Mouse (Mus musculus) T-cell, adult 2 months (primary cell): Measurements from ENCODE around the gene Rsph9.
A peak's percentile ranks its signal among the peaks of the same experiment; 100 is the strongest.

Experiments
- DNase-seq: peaks from one replicate; pipeline ENCODE4 v3.0.0; 2022; ENCODE audit warnings: low spot score

Gene Rsph9

GRCm38 (mm10) chr17:46102608-46103159 lies 41.3 kb downstream of the Rsph9 start:
- DNase-seq = no peak

- DNase-seq = no peak
These were observed 42.1 kb downstream of the Rsph9 start for GRCm38 (mm10) chr17:46101906-46102305.

DNA sequence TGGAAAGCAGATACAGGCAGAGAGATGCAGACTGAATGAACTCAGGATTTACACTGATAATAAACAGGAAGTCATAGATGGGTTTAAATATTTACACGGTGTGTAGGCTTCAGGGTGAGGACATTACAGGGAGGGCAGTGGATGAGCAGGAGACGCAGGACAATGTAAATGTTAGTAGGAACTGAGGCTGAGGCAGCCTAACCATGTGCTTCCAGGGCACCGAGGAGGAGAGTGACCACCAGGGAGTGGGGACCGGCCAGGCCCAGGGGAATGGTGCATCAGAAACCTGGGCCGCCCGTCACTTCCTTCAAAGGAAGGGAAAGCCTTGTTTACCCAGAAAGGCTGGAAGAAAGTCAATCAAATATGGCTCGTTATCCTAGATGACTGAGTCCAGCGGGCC lies 45.5 kb downstream of the Rsph9 start:
- no peak for DNase-seq

GRCm38 (mm10) chr17:46091899-46092298 lies 52.1 kb downstream of the Rsph9 start:
- peak; percentile 8 for DNase-seq

- no peak for DNase-seq
These were observed 52.7 kb downstream of the Rsph9 start for GRCm38 (mm10) chr17:46091351-46091750.

- no peak for DNase-seq
These were observed 57.6 kb downstream of the Rsph9 start for GRCm38 (mm10) chr17:46086341-46086870.

DNA sequence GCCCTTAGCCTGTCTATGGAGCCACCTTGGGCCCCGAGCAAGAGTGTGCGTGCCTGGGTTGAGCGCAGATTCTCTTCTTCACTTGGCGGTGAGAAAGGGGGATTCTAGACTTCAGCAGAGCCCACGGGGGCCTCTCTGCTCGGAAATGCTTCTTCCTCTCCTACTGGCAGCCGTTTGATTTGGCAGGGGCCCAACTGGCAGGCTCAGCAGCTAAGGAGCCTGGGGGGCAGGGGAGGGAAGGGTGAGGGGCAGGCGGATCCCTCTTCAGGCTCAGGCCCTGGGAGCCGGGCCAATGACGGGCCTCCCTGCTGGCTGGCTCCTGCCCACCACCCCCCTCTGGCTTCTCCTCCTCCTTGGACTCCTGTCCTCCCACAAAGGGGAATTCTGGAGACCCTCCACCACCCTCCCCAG lies 59.9 kb downstream of the Rsph9 start:
- DNase-seq = no peak

DNA sequence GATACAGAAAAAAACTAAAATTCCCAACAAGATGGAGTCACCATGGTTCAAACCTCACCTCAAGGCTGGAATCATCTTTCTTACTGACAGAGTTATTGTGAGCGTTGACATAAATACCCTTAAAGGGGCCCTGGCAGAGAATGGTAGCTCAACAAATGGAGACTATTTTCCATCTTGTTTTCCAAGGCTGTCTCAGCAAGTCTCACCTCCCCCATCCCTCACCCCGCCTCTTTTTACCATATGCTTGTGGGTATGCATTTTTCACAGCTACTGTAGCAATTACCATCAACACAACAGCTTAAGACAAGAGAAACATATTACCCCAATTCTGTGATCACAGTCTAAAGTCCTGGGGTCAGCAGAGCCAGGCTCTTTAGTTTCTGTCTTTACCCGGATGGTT lies 60.6 kb downstream of the Rsph9 start:
- DNase-seq = no peak

DNA sequence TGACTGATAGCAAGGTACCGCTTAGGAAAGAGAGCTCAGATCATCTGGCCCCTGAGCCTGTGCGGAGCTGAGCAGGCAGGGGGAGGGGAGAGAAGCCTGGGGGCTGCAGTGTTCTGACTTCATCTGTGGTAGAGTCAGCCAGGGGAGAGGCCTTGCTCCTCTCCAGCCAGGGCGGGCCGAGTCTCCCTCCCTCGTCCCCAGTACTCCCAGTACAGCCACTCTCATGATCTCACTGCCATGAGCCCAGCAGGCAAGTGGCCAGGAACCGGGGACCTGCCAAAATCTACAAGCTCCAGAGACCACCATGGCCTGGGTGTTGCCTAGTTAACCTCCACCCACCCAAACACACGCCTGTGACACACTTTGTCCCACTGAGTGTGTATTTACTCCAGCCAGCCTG lies 62.4 kb downstream of the Rsph9 start:
- no peak for DNase-seq

DNA sequence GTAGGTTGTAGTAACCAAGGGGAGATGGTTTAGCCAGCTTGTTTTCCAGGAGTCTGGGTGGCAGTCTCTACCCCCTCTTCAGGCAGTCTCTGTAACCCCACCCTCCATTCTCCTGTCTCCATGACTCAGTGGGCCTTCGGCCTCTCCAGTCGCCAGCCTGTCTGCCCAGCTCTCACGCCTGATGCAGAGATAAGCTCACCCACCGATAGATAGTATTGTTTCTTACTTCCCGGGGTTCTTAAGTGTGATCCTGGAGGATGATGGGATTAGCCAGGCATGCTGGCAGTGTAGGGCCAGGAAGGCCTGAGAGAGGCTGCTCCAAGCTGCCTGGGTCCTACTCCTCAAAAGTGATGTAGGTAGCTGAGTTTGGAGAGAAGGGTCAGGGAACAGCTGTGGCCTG lies 63.0 kb downstream of the Rsph9 start:
- no peak for DNase-seq

- DNase-seq = no peak
These were observed 63.6 kb downstream of the Rsph9 start for GRCm38 (mm10) chr17:46080388-46080787.

DNA sequence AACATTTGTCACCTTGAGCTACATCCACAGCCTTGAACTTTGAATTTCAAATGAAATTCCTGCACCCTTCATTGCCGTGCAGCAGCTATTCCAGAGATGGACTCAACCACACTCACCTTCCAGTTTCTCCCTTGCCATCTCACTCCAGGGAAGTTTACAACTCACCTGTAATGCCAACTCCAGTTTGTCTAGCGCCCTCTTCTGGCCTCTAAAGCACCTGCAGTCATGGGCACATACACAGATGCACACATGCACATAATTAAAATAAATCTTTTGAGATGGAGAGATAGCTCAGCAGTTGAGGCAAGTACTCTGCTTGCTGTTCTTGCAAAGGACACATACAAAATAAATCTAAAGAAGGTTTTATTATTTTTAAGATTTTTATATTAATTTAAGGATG lies 65.0 kb downstream of the Rsph9 start:
- DNase-seq = no peak

DNA sequence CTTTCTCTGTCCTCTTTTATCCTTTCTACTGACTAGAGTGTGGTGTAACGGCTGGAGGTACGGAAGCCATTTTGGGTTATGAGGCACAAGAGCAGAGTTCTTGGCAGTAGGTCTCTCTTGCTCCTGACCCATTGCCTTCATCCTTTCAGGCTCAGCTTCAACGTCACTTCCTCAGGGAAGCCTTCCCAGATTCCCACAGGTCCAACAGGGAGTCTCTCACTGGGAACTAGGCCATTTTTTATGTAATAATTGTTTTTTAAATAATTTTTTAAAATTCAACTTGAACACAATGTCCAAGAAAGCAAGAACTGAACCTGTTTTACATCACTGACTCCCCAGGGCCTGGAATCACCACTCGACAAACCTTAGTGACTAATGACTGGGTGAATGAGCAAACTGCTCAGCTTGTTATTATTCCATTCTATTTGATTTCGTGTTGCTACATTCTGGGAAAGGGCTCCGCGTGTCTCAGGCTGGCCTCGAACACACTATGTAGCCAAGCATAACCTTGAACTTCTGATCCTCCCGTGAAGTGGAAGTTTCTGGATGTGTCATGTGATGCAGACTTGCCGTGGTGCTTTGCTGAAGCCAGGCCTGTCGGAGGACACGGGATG lies 66.0 kb downstream of the Rsph9 start:
- no peak for DNase-seq

- DNase-seq = no peak
These were observed 67.8 kb downstream of the Rsph9 start for GRCm38 (mm10) chr17:46076260-46076551.

GRCm38 (mm10) chr17:46075551-46076259 lies 68.3 kb downstream of the Rsph9 start:
- no peak for DNase-seq

DNA sequence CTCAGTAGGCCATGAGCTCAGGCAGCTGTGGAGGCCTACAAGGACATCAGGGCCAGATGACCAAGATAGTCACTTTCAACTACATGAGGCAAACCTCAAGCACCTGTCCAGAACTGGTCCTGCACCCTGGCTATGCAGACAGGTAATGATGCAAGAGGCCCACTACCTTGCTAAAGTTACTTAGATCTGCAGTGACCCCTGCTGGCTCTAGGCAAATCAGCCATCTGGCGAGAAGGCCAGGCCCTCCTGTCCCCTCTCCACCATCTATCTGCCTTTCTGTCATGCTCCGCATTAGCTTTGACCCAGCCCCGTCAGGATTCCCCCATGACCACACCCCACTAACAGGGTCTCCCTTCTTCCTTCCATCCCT lies 68.9 kb downstream of the Rsph9 start:
- DNase-seq = peak; percentile 62

- DNase-seq = no peak
These were observed 69.5 kb downstream of the Rsph9 start for GRCm38 (mm10) chr17:46074398-46075115.

DNA sequence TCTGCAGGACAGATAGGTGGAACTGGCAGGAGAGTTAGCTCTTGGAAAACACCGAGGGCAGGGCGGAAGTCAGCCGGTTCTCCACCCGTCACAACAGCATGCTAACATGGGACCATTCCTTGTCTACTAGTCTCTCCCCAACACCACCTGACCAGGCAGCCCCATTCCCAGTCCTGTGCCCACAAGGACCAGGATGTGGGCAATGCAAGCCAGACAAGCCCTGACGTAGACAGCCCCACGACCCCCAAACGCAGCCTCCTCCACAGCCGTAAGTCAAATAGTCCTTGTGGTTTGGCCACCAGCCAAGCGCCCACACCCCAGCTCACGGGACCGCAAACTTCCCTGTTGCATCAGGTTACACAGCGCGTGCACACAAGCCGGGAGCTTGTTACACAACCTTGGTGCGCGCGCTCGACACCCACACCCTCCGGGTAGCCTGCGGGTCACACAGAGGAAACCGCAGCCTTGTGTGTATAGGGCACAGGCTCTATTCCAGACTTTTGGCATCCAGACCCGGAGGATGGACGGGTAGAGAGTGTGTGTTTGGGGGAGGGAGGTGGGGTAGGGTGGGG lies 70.2 kb downstream of the Rsph9 start:
- peak; percentile 93 for DNase-seq
